Mouse (Mus musculus) testis, postnatal 10 days (tissue): ENCODE measurements at regions not wholly inside any gene's neighbourhood (a gene's known extent, or its start where the extent isn't known, plus 50 kb on each side); places are given as distances from the start of the nearest gene placed in this dataset.
"Not testable (repeated sequence)": the region's sequence is repeated elsewhere in the genome, so short reads cannot be mapped to it uniquely, and the experiment has no call there.

ENCODE experiments used
- DNase-seq: peaks from one replicate; pipeline ENCODE4 v3.0.0; 2021; ENCODE audit warnings: low spot score

GRCm38 (mm10) chr17:6371846-6372245, 54.5 kb upstream of the Dynlt1a start:
- not testable (repeated sequence) for DNase-seq

- peak; percentile 51 for DNase-seq
Measured at GRCm38 (mm10) chr17:6378374-6378773, 51.5 kb upstream of the Dynlt1b start.
